Mouse (Mus musculus): ENCODE measurements at regions not wholly inside any gene's neighbourhood (a gene's known extent, or its start where the extent isn't known, plus 50 kb on each side); places are given as distances from the start of the nearest gene placed in this dataset.
A peak's percentile ranks its signal among the peaks of the same experiment; 100 is the strongest.

- DNase-seq (ENCODE audit: low spot score) = no peak
These were observed 404.6 kb upstream of the Smim15 start for GRCm38 (mm10) chr13:107639620-107640019.

- DNase-seq (ENCODE audit: low spot score) = no peak
These were observed 407.0 kb upstream of the Smim15 start for GRCm38 (mm10) chr13:107637269-107637668.

- DNase-seq (ENCODE audit: low spot score) = no peak
These were observed 409.1 kb upstream of the Smim15 start for GRCm38 (mm10) chr13:107635114-107635513.

GRCm38 (mm10) chr13:107627073-107627472 lies 417.2 kb upstream of the Smim15 start:
- DNase-seq (ENCODE audit: low spot score) = no peak

- DNase-seq (ENCODE audit: low spot score) = no peak
These were observed 417.6 kb upstream of the Smim15 start for GRCm38 (mm10) chr13:107626670-107627069.

- no peak for DNase-seq (ENCODE audit: low spot score)
These were observed 422.9 kb upstream of the Smim15 start for GRCm38 (mm10) chr13:107621337-107621736.

GRCm38 (mm10) chr13:107620887-107621286 lies 423.4 kb upstream of the Smim15 start:
- no peak for DNase-seq (ENCODE audit: low spot score)

- DNase-seq (ENCODE audit: low spot score) = no peak
These were observed 424.0 kb upstream of the Smim15 start for GRCm38 (mm10) chr13:107620210-107620609.

- DNase-seq (ENCODE audit: low spot score) = peak; percentile 38
These were observed 424.8 kb upstream of the Smim15 start for GRCm38 (mm10) chr13:107619430-107619927.

GRCm38 (mm10) chr13:107618796-107619429 lies 425.3 kb upstream of the Smim15 start:
- DNase-seq (ENCODE audit: low spot score) = no peak

- DNase-seq (ENCODE audit: low spot score) = no peak
These were observed 425.9 kb upstream of the Smim15 start for GRCm38 (mm10) chr13:107618369-107618771.

- DNase-seq (ENCODE audit: low spot score) = no peak
These were observed 426.7 kb upstream of the Smim15 start for GRCm38 (mm10) chr13:107617582-107617981.

- DNase-seq (ENCODE audit: low spot score) = no peak
These were observed 427.5 kb upstream of the Smim15 start for GRCm38 (mm10) chr13:107616775-107617174.

GRCm38 (mm10) chr13:107608996-107609503 lies 435.2 kb upstream of the Smim15 start:
- no peak for DNase-seq (ENCODE audit: low spot score)

- no peak for DNase-seq (ENCODE audit: low spot score)
These were observed 437.0 kb upstream of the Smim15 start for GRCm38 (mm10) chr13:107607294-107607693.

- DNase-seq (ENCODE audit: low spot score) = no peak
These were observed 442.1 kb upstream of the Smim15 start for GRCm38 (mm10) chr13:107602149-107602548.

GRCm38 (mm10) chr13:107601132-107601439 lies 443.2 kb upstream of the Smim15 start:
- no peak for DNase-seq (ENCODE audit: low spot score)

GRCm38 (mm10) chr13:107600331-107601131 lies 443.7 kb upstream of the Smim15 start:
- no peak for DNase-seq (ENCODE audit: low spot score)

- no peak for DNase-seq (ENCODE audit: low spot score)
These were observed 445.1 kb upstream of the Smim15 start for GRCm38 (mm10) chr13:107599094-107599644.

- no peak for DNase-seq (ENCODE audit: low spot score)
These were observed 445.9 kb upstream of the Smim15 start for GRCm38 (mm10) chr13:107598391-107598790.

- no peak for DNase-seq (ENCODE audit: low spot score)
These were observed 447.0 kb upstream of the Smim15 start for GRCm38 (mm10) chr13:107597217-107597616.

- DNase-seq (ENCODE audit: low spot score) = no peak
These were observed 448.1 kb upstream of the Smim15 start for GRCm38 (mm10) chr13:107596183-107596582.

- no peak for DNase-seq (ENCODE audit: low spot score)
These were observed 455.7 kb upstream of the Smim15 start for GRCm38 (mm10) chr13:107588399-107589002.
